Mouse (Mus musculus) embryonic facial prominence, embryonic 12.5 days (tissue): ENCODE results near the gene Cbln3. TPM values are rescaled to one million over a fixed set of nuclear protein-coding genes. Genes with fewer than 3 reads are reported as not detected.

Source experiments
- ATAC-seq: fragments of 200-750 bp; cut with Nextera tagmentation; 2 replicates; pipeline ENCODE4 v1.8.0; 2017; ENCODE audit not compliant: insufficient number of reproducible peaks, insufficient read depth, low FRiP score, low TSS enrichment
- H3K27ac ChIP-seq: fragments of 300-500 bp; sonication (generic); 2 replicates; pipeline ENCODE4 v1.5.1; 2016; ENCODE audit warnings: mild to moderate bottlenecking
- H3K27me3 ChIP-seq: fragments of 300-500 bp; sonication (generic); 2 replicates; pipeline ENCODE4 v1.6.1; 2016; ENCODE audit warnings: mild to moderate bottlenecking, moderate library complexity
- H3K36me3 ChIP-seq: fragments of 300-500 bp; sonication (generic); 2 replicates; pipeline ENCODE4 v1.6.1; 2016; ENCODE audit warnings: mild to moderate bottlenecking
- H3K4me1 ChIP-seq: fragments of 300-500 bp; sonication (generic); 2 replicates; pipeline ENCODE4 v1.6.1; 2016
- H3K4me2 ChIP-seq: fragments of 300-500 bp; sonication (generic); replicated peaks from 2 replicates; pipeline ENCODE4 v1.6.1; 2016; ENCODE audit warnings: mild to moderate bottlenecking, moderate library complexity
- H3K4me3 ChIP-seq: fragments of 300-500 bp; sonication (generic); 2 replicates; pipeline ENCODE4 v1.5.1; 2016; ENCODE audit warnings: mild to moderate bottlenecking
- H3K9ac ChIP-seq: fragments of 300-500 bp; sonication (generic); 2 replicates; pipeline ENCODE4 v1.6.1; 2016; ENCODE audit warnings: mild to moderate bottlenecking, moderate library complexity
- H3K9me3 ChIP-seq: fragments of 300-500 bp; sonication (generic); 2 replicates; pipeline ENCODE4 v1.6.1; 2016; ENCODE audit warnings: mild to moderate bottlenecking, moderate library complexity
- WGBS: fragments of 180-500 bp; shearing (Covaris S2); methylation state at CpG from one replicate; pipeline ENCODE4 v1.1.7; 2016; 5-methylcytosine and 5-hydroxymethylcytosine counted together
- polyA plus RNA-seq: library from polyadenylated mRNA; unstranded; fragments of >200 nt; fragmentation: Nextera tagmentation; extraction: Ambion mirVana; gene quantifications from 2 replicates; pipeline ENCODE4 v1.2.1, GENCODE M21; 2016

Gene Cbln3
- polyA plus RNA-seq = 0.28 and 0.42 TPM in 2 replicates

DNA sequence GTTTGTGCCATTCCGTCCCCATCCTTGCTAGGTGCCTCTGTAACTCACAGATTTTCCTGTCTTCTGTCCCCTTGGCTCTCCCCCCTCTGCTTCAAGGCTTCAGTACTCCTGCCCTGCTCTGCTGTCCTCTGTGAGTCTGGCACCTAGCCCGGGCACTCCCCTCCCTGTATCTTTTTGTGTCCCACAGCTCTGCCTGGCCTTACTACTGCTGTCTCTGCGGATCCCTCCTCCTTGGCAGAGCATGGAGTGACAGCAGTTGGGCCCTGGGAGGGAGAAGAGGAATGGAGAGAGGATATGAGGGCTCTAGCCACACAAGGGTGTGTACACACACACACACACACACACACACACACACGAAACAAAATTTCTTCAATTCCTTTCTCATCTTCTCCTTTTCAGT lies at the start of gene Cbln3:
Cbln3 (minus strand) TSS at position 227 of the 400 bp plus-strand sequence.
- no peaks in the 10 kb centered on the region for H3K9me3 ChIP-seq
- 27% methylated on average over 4 of the region's 4 CpGs for WGBS

DNA sequence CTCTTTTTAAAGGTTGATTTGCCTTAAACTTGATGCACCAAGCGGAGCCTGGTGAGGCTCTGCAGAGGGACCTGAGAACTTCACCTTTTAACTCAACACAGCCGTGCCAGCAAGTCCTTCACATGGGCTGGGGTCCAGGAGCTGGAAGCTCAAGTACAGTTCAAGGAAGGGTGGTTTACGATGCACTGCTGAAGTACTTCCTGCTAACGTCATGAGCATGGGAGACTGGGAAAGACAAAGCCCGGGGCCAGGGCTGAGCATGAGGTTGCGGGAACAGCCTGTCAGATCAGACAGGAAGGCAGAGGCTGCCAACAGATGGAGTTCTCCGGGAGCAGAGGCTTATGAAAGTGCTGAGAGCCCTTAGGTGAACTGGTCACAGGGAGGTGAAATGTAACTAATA lies 49.4 kb upstream of the Cbln3 start:
- Histone ChIP-seq H3K4me3 (no peak overlapping the region), H3K27me3 (no peaks in the 10 kb centered on the region), H3K36me3 (no peaks in the 10 kb centered on the region), H3K4me2 (no peak overlapping the region), H3K27ac (no peak overlapping the region), H3K9ac (no peak overlapping the region), H3K4me1 (peaks cover 4% of the 10 kb centered on the region; the same call in 1 of the 2 replicates), H3K9me3 (no peaks in the 10 kb centered on the region)
- 31% methylated on average over 7 of the region's 7 CpGs for WGBS
- ATAC-seq = no peak

More for the DNA sequence above, at the start of gene Cbln3:
- H3K4me2 ChIP-seq = peak within 1 kb of the TSS; percentile 84
- peak within 1 kb of the TSS; percentile 93 for H3K27ac ChIP-seq
- no peaks in the 10 kb centered on the region for H3K27me3 ChIP-seq
- ATAC-seq = peak; percentile 37; the same call in 1 of the 2 replicates
- H3K9ac ChIP-seq = peak within 1 kb of the TSS; percentile 83
- H3K4me3 ChIP-seq = peak within 1 kb of the TSS; percentile 81
- H3K36me3 ChIP-seq = peaks cover 29% of the 10 kb centered on the region
- H3K4me1 ChIP-seq = peaks cover 25% of the 10 kb centered on the region

DNA sequence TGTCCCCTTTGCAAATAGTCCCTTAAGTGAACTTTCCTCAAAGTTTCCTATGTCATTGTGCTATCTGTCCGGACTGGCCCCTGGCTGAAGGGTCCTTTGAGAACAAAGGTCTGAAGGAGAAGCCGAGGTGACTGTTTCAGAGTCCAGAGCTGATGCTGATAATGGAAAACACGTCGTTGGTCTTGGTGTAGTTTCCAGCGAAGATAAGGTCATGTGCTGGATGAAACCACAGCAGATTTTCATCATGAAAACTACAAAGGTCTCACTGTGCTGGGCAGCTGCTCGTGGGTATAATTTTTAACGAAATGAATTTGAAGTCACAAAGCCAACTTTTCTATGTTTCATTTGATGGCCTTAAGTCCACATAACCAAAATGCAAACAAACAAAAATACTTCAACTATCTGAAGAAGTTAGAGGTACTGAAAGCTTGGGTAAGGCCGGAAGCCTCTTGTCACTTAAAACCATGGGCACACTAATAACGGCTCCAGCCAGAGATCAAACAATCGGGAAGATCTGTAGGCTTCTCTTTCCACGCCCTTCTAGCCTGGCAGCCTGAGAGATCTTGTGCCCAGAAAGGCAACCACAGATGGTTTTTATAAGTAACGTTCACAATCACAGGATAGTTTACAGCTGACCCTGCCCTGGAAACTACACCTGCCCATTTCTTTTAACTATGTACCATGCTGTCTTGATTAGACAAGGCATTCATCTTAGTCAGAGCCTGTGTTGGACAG lies 45.2 kb upstream of the Cbln3 start:
- Histone ChIP-seq H3K4me3 (no peak overlapping the region), H3K9me3 (no peaks in the 10 kb centered on the region), H3K27me3 (no peaks in the 10 kb centered on the region), H3K4me2 (no peak overlapping the region), H3K9ac (no peak overlapping the region), H3K27ac (no peak overlapping the region), H3K36me3 (no peaks in the 10 kb centered on the region), H3K4me1 (peaks cover 4% of the 10 kb centered on the region; the same call in 1 of the 2 replicates)
- 47% methylated on average over 12 of the region's 12 CpGs for WGBS
- ATAC-seq = no peak

DNA sequence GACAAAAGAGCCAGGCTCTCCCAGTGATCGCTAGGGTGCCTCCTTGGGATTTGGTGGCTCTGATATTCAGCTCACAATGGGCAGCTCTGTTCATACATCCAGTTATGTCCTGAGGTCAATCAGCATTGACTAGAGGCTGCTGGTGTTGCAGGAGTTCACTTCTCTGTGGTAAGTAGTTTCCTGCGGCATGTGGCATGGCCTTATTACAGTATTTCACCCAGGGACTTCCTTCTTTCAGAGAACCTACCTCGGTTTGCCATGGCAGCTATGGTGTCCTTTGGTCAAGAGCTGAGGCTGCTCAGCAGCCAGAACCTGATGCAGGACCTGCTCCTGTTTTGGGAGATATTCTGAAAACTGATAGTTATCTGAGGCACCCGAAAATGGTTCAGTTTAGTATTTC lies 42.7 kb upstream of the Cbln3 start:
- no peak overlapping the region for H3K27ac ChIP-seq
- 79% methylated on average over 4 of the region's 4 CpGs for WGBS
- H3K9me3 ChIP-seq = no peaks in the 10 kb centered on the region
- no peak for ATAC-seq
- peaks cover 4% of the 10 kb centered on the region; the same call in 1 of the 2 replicates for H3K4me1 ChIP-seq
- H3K4me3 ChIP-seq = no peak overlapping the region
- H3K4me2 ChIP-seq = no peak overlapping the region
- no peaks in the 10 kb centered on the region for H3K27me3 ChIP-seq
- H3K36me3 ChIP-seq = no peaks in the 10 kb centered on the region
- H3K9ac ChIP-seq = no peak overlapping the region

DNA sequence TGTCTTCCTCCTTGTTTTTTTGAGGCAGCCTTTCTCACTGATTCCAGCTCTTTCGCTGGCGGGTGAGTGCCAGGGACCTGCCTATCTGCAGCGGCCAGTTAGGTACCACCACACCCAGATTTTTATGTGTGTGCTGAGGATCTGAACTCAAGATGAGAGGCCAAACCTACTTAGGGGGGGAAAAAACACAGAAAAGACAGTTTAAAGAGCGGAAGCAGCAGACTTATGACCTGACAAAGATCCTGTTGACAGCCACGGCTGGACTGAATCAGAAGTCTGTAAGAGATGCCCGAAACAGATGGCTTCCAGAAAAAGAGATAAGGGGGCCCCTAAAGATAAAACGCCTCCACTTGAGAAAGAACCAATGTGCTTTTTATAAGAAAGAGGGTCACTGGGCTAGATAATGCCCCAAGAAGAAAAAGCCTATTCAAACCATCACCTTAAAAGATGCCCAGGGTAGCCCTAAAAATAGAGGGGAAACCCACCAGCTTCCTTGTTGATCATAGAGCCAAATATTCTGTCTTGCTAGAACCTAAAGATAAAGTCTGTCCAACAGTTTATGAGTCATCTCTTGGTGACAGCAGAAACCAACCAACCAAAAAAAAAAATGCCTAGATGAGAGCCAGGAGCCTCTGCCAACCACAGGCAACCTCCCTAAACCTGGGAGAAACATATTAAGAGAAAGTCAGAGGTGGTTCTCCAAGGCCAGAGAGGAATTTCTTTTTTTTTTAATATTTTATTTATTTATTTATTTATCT lies 38.5 kb upstream of the Cbln3 start:
- no peaks in the 10 kb centered on the region for H3K36me3 ChIP-seq
- no peak overlapping the region for H3K4me2 ChIP-seq
- no peaks in the 10 kb centered on the region for H3K27me3 ChIP-seq
- ATAC-seq = no peak
- H3K27ac ChIP-seq = no peak overlapping the region
- H3K4me1 ChIP-seq = 0 out of 2 replicates have a peak, but pooled peaks cover 3% of the 10 kb centered on the region
- no peak overlapping the region for H3K4me3 ChIP-seq
- WGBS = 68% methylated on average over 7 of the region's 7 CpGs
- no peak overlapping the region for H3K9ac ChIP-seq
- H3K9me3 ChIP-seq = no peaks in the 10 kb centered on the region

DNA sequence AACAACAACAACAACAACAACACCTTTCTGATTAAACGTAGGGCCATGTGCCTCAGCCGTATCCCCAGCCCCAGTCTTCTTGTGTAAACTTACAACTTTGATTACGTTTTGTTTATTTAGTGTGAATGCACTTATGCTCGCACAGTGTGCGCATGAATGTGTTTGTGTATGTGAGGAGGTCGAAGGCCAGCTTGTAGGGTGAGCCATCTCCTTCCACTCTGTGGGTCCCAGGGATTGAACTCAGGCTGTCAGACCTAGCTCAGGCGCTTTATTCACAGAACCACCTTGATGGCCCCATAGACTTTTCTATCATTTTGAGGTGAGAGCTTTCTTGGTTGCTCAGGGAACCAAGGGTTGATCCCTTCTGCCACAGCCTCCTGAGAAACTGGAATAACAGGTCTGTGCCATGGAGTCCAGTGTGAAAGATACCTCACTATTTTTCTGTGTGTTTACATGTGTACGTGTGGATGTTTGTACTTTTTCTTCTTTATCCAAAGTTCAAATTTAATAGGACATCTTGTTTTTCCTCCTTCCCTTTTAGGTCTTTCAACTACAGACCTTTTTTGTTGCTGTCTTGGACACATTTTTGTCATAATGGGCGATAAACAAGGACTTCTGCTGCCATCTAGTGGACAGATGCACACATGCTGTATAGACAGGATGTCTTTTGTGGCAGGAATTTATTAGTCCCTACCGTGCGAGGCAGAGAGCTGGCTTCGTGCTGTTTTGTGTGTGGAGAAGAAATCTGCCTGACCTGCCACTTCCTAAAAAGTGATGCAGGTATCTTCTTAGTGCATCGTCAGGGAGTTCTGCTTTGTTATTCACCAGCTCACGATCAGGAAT lies 34.3 kb upstream of the Cbln3 start:
- Histone ChIP-seq H3K9ac (no peak overlapping the region), H3K27me3 (no peaks in the 10 kb centered on the region), H3K27ac (no peak overlapping the region), H3K36me3 (no peaks in the 10 kb centered on the region), H3K4me1 (0 out of 2 replicates have a peak, but pooled peaks cover 3% of the 10 kb centered on the region), H3K4me3 (no peak overlapping the region), H3K4me2 (0 out of 2 replicates have a peak overlapping the region, but pooled peaks have one; percentile 5), H3K9me3 (no peaks in the 10 kb centered on the region)
- ATAC-seq = peak; percentile 68; the same call in 1 of the 2 replicates
- WGBS = 35% methylated on average over 14 of the region's 14 CpGs

DNA sequence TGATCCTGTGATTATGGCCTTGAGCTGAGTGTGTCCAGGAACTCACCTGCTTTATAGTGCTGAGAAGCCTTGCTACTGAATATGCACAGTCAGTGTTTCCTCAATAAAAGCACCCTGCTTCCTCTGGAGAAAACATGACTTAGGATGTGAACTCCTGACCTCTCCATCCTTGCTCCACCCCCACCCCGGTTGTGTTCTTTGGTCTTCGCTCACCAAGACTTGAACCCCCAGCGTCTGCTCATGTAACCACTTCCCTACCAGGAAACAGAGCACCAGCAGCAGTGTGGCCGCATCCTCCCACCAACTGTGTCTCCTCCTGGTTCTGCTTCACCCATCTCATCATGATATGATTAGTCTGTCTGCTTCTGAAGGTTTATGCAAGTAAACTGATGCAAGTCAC lies 29.2 kb upstream of the Cbln3 start:
- no peak overlapping the region for H3K9ac ChIP-seq
- WGBS = 41% methylated on average over 4 of the region's 4 CpGs
- no peak for ATAC-seq

DNA sequence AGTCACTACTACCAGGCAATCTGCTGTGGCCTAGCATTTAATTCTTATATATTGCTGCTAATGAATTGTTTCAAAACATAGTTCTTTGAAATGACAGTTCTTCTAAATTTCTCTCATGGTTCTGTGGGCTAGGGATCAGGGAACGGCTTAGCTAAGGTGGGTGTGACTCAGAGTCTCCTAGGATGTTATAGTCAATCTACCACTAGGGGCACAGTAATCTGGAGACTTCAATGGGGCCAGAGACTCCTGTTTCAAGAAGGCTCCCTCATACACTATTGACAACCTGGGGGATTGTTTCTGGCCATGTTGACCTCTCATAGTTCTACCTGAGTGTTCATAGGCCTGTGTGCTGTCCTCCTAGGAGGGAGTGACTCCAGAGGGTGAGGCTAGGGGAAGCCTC lies 21.3 kb upstream of the Cbln3 start:
- H3K9ac ChIP-seq = no peak overlapping the region

More for the DNA sequence above, 29.2 kb upstream of the Cbln3 start:
- Histone ChIP-seq H3K27me3 (no peaks in the 10 kb centered on the region), H3K36me3 (no peaks in the 10 kb centered on the region), H3K4me1 (no peaks in the 10 kb centered on the region), H3K4me2 (no peak overlapping the region), H3K4me3 (no peak overlapping the region), H3K9me3 (no peaks in the 10 kb centered on the region), H3K27ac (no peak overlapping the region)

DNA sequence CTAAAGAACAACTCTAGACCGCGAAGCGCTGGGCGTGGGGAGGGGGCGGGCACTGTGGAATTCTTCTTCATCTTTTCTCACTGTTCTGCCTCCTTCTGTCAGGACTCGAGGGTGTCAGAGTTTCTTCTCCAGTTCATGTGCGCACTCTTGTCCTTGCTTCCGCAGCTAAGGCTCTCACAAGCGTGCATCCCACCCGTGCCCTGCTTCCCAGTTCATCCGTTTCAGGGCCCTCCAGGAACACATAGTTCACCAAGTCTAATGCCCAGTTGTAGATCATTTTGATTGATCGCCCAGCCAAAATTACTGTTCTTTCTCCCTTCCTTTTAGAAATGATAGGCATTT lies 16.2 kb upstream of the Cbln3 start:
- WGBS = 4% methylated on average over 12 of the region's 12 CpGs
- peak overlapping the region; percentile 86 for H3K27ac ChIP-seq

More for the DNA sequence above, 21.3 kb upstream of the Cbln3 start:
- H3K4me1 ChIP-seq = peaks cover 7% of the 10 kb centered on the region; the same call in 1 of the 2 replicates
- no peak overlapping the region for H3K4me2 ChIP-seq
- ATAC-seq = no peak
- H3K27me3 ChIP-seq = no peaks in the 10 kb centered on the region
- no peaks in the 10 kb centered on the region for H3K36me3 ChIP-seq
- H3K9me3 ChIP-seq = no peaks in the 10 kb centered on the region
- H3K27ac ChIP-seq = no peak overlapping the region
- H3K4me3 ChIP-seq = no peak overlapping the region
- WGBS = 21% methylated on average over 1 of the region's 1 CpGs

DNA sequence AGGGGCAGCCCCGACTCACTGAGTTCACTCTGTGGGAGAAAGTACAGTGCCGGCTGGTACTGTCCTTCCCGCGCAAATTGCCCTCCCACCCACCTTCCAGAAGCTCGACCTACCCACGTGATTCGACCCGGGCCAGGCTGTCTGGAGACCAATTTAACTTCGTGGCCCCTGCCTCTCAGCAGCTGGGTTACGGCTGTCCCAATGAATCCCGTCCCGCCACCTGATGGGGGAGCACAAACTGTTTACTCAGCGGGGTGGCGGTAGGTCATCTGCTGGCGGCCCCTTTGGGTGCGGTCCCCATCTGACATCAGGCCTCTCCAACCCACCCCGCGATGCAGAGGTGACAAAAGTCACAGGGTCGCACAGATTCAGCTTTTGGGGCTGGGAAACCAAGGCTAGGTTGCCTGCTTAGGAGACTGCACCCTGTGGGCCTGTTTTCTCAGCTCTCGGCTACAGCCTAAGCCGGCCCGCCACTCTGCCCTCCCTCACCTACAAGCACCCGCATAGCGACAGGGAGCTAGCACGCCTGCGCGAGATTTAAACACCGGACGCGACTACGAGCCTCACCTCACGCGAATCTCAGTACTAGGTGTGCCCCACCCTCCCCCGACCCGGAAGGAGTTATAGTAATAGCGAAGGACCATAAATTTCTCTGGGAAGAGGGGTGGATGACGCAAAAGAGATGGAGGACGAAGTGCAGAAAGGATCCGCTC lies 15.7 kb upstream of the Cbln3 start, which contains the start of gene Sdr39u1:
Sdr39u1 (minus strand) TSS at position 593 of the 713 bp plus-strand sequence.
- no peaks in the 10 kb centered on the region for H3K27me3 ChIP-seq
- peaks cover 32% of the 10 kb centered on the region for H3K36me3 ChIP-seq
- peak within 1 kb of the TSS; percentile 50 for H3K4me3 ChIP-seq
- H3K4me1 ChIP-seq = peaks cover 16% of the 10 kb centered on the region
- WGBS = 3% methylated on average over 39 of the region's 39 CpGs
- H3K9me3 ChIP-seq = no peaks in the 10 kb centered on the region
- peak within 1 kb of the TSS; percentile 84 for H3K4me2 ChIP-seq
- peak; percentile 90 for ATAC-seq
- H3K27ac ChIP-seq = peak within 1 kb of the TSS; percentile 86
- H3K9ac ChIP-seq = peak within 1 kb of the TSS; percentile 64

More for the DNA sequence above, 16.2 kb upstream of the Cbln3 start:
- H3K9me3 ChIP-seq = no peaks in the 10 kb centered on the region
- peak; percentile 11; the same call in 1 of the 2 replicates for ATAC-seq
- H3K9ac ChIP-seq = peak overlapping the region; percentile 64
- H3K4me1 ChIP-seq = peaks cover 16% of the 10 kb centered on the region
- peak overlapping the region; percentile 84 for H3K4me2 ChIP-seq
- peaks cover 27% of the 10 kb centered on the region for H3K36me3 ChIP-seq
- peak overlapping the region; percentile 50 for H3K4me3 ChIP-seq
- no peaks in the 10 kb centered on the region for H3K27me3 ChIP-seq
